Mouse (Mus musculus): Measurements from ENCODE around the gene Bbs9. TPM values are rescaled to one million over a fixed set of nuclear protein-coding genes. Genes with fewer than 3 reads are reported as not detected.

Gene Bbs9
- polyA plus RNA-seq, 1 experiment from 2014 or later = 13.0 TPM

DNA sequence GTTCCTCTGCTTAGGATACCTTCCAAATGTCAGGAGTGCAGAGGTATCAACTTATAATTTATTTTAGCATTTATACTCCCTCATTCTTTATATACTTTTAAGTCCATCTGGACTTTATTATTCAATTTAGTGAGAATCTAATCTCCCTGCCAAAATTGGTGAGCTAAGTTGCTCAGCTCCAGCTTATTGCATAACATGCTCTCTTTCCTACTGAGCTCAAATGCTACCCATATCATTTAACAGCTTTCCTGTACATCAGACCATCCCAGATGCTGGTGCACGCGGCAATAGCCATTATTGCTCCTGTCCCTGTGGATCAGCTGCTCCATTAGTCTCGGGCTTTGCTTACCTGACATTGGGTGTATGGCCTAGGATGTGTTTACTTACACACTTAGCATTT lies 208.3 kb downstream of the Bbs9 start:
- H3K4me2 ChIP-seq = no peak overlapping the region
- H3K4me1 ChIP-seq = peaks cover 4% of the 10 kb centered on the region; the same call in 1 of the 2 replicates
- 32% methylated on average over 3 of the region's 3 CpGs for WGBS
- H3K36me3 ChIP-seq = no peaks in the 10 kb centered on the region
- H3K9me3 ChIP-seq = no peaks in the 10 kb centered on the region
- no peak overlapping the region for H3K9ac ChIP-seq
- no peak overlapping the region for H3K4me3 ChIP-seq
- H3K27me3 ChIP-seq = 0 out of 2 replicates have a peak, but pooled peaks cover 3% of the 10 kb centered on the region
- no peak for ATAC-seq (ENCODE audit: insufficient number of reproducible peaks, low FRiP score, low TSS enrichment, low read depth)
- no peak overlapping the region for H3K27ac ChIP-seq

DNA sequence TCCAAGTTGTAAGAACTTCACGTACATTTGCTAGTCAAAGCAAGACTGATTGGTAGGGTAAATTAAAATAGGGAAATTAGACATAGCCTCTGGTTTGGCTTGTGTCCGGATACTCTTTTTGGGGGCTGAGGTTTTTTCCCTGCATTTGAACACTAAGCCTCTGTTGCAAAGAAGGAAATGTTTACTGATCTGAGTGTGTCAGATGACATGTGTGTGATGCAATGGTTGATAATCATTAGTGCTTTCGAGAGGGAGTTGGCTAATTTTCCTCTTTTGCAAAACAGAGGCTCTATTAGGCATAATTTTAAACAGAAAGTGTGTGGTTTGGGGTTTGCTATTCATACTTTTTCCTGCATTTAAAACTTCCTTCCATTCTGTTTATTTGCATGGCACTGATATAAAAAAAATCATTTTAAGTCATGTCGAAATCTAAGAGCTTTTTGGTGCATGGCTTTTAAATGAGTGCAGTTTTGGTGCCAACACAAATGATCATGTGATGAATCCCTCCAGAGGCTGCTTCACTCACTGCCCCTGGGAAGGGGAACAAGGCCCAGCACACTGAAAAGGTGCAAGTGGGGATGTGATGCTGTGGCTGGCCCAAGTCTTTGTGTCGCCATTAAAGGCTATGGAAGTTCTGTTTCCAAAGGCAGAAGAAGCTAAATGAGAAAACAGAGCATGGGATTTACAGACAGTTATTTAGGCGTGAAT lies 211.4 kb downstream of the Bbs9 start:
- Histone ChIP-seq H3K9me3 (no peaks in the 10 kb centered on the region), H3K4me2 (no peak overlapping the region), H3K36me3 (no peaks in the 10 kb centered on the region), H3K4me3 (no peak overlapping the region), H3K27ac (no peak overlapping the region), H3K4me1 (peaks cover 4% of the 10 kb centered on the region; the same call in 1 of the 2 replicates), H3K9ac (no peak overlapping the region), H3K27me3 (0 out of 2 replicates have a peak, but pooled peaks cover 3% of the 10 kb centered on the region)
- no peak for ATAC-seq (ENCODE audit: insufficient number of reproducible peaks, low FRiP score, low TSS enrichment, low read depth)
- 72% methylated on average over 6 of the region's 6 CpGs for WGBS

DNA sequence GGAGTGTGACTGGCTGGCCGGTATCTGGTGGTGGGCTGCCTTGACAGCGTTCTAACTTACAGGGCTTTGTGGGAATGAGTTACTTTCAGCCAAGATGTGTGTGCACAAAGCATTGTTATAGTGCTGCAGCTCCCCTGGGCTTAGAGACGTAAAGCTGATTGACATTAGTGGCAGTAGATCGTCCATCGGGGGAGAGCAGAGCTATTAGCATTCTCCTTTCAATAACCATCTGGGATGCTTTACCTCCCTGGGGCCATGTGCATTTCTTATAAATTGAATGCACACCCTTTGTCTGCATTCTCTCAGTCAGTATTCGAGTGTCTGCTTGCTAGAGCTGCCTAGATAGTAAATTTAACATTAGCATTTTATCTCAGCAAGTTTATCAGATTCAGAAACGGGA lies 214.7 kb downstream of the Bbs9 start:
- WGBS = 41% methylated on average over 7 of the region's 7 CpGs
- Histone ChIP-seq H3K36me3 (no peaks in the 10 kb centered on the region), H3K9ac (no peak overlapping the region), H3K4me2 (no peak overlapping the region), H3K27ac (no peak overlapping the region), H3K27me3 (0 out of 2 replicates have a peak, but pooled peaks cover 3% of the 10 kb centered on the region), H3K9me3 (no peaks in the 10 kb centered on the region), H3K4me1 (no peaks in the 10 kb centered on the region), H3K4me3 (no peak overlapping the region)
- no peak for ATAC-seq (ENCODE audit: insufficient number of reproducible peaks, low FRiP score, low TSS enrichment, low read depth)

DNA sequence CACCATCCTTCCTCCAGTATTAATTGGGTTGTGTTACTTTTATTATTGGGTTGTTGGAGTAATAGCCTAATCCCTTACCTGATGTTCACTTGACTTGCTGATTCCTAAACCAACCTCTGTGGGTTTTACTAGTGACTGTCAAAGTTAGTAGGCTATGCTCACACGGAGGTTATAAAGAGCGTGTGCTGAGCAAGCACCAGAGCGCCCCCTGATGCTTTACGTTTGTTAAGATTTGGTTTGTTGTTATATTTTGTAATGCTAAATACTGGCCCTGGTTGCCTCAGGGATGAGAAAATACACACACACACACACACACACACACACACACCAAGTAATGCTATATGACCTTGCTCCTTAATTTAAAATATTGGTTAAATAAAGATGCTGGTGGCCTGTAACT lies 219.9 kb downstream of the Bbs9 start:
- no peak for ATAC-seq (ENCODE audit: insufficient number of reproducible peaks, low FRiP score, low TSS enrichment, low read depth)
- Histone ChIP-seq H3K9me3 (no peaks in the 10 kb centered on the region), H3K4me2 (no peak overlapping the region), H3K4me1 (peaks cover 4% of the 10 kb centered on the region; the same call in 1 of the 2 replicates), H3K27me3 (no peaks in the 10 kb centered on the region), H3K4me3 (no peak overlapping the region), H3K27ac (no peak overlapping the region), H3K36me3 (no peaks in the 10 kb centered on the region), H3K9ac (no peak overlapping the region)
- 88% methylated on average over 4 of the region's 4 CpGs for WGBS

DNA sequence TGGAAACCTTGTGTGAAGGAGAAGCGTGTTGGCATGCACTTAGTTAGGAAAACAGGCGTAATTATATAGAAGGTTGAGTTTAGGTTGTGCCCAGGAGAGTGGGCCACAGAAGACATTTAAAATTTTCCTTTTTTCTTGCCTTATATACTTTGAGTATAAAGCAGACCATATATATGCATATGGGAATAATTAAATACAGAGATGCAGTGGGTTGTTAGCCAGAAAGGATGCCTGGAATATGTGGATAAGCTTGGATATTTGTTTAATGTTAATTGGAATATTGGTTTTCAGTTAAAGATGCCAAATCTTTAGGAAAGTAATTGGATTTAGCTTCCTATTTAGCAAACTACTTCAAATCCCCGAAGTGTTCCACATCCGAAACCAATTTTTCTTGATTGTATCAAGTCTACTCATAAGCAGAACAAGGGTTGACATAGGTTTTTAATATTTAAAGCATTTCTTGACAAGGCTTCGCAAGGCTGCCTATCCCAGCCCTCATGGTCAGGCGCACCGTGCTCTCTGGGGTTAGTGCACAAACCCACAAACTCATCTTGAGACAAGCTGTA lies 221.4 kb downstream of the Bbs9 start:
- no peak overlapping the region for H3K27ac ChIP-seq
- H3K27me3 ChIP-seq = no peaks in the 10 kb centered on the region
- H3K36me3 ChIP-seq = no peaks in the 10 kb centered on the region
- no peak for ATAC-seq (ENCODE audit: insufficient number of reproducible peaks, low FRiP score, low TSS enrichment, low read depth)
- peaks cover 4% of the 10 kb centered on the region; the same call in 1 of the 2 replicates for H3K4me1 ChIP-seq
- no peak overlapping the region for H3K9ac ChIP-seq
- H3K4me3 ChIP-seq = no peak overlapping the region
- WGBS = 50% methylated on average over 7 of the region's 7 CpGs
- no peaks in the 10 kb centered on the region for H3K9me3 ChIP-seq
- no peak overlapping the region for H3K4me2 ChIP-seq

DNA sequence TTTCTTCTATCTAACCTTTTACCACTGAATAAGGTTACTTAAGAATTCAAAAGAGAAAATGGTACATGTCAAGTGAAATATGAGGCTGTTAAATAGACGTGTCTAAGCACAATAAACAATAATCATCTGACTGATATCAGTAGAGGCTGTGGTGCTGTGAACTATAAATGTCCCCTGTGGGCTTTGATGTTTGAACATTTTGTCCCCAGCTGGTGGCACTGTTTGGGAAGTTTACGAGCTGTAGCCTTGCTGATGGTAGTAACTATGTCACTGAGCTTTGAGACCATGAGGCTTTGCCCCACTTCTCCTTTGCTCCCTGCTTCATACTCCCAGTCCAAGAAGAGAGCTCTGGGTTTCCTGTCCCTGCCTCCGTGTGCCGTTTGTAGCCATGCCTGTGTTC lies 222.3 kb downstream of the Bbs9 start:
- Histone ChIP-seq H3K36me3 (no peaks in the 10 kb centered on the region), H3K4me2 (no peak overlapping the region), H3K27ac (no peak overlapping the region), H3K9me3 (no peaks in the 10 kb centered on the region), H3K9ac (no peak overlapping the region), H3K4me1 (peaks cover 4% of the 10 kb centered on the region; the same call in 1 of the 2 replicates), H3K4me3 (no peak overlapping the region), H3K27me3 (no peaks in the 10 kb centered on the region)
- WGBS = 36% methylated on average over 4 of the region's 4 CpGs
- ATAC-seq (ENCODE audit: insufficient number of reproducible peaks, low FRiP score, low TSS enrichment, low read depth) = no peak

DNA sequence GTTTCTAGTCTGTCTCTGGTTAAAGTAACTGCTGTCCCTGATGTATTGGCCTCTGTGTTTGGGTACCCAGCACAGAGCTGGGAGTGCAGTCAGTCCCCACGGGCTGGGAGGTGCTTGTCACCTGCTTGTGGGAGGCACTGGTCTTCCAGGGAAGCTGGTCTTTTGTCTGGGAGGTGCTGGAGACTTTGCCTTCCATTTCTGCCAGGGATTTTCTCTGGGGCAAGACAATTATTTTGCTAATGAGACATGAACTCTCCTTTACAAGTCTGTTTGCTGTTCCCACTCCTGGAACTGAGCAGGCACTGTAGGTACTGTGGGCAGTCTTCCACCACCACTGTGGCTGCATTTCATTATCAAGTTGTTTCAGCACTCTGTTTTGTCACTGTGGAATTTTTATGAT lies 223.0 kb downstream of the Bbs9 start:
- Histone ChIP-seq H3K4me1 (peaks cover 4% of the 10 kb centered on the region; the same call in 1 of the 2 replicates), H3K27ac (no peak overlapping the region), H3K9ac (no peak overlapping the region)

DNA sequence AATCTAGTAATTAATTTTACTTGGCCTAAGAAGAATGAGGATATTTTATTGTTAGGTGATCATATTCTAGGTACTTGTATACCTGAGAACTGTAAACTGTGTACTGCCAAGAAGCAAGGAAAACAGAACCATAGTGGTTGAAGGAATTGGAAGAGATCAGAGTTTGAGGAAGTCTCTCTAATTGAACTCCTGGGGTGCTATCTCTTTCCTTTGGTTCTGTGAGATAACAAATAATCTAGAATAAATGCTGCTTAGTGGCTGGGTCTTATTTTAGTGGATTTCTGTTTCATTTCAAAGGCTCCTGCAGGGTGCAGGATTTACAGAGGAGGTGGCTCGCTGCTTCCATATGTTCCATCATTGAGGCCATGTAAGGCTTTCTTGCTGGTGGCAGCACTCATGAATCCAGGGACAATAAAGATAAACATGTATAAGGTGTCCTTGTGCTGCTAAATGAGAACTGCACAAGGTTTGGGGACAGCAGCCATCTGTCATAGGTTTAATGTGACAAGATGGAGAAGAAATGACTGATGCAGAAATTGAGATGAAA lies 226.6 kb downstream of the Bbs9 start:
- Histone ChIP-seq H3K27me3 (no peaks in the 10 kb centered on the region), H3K4me1 (peaks cover 2% of the 10 kb centered on the region; the same call in 1 of the 2 replicates)
- WGBS = 81% methylated on average over 1 of the region's 1 CpGs

More for the DNA sequence above, 223.0 kb downstream of the Bbs9 start:
- no peaks in the 10 kb centered on the region for H3K36me3 ChIP-seq
- no peak overlapping the region for H3K4me2 ChIP-seq
- ATAC-seq (ENCODE audit: insufficient number of reproducible peaks, low FRiP score, low TSS enrichment, low read depth) = no peak
- WGBS = 16% methylated on average over 1 of the region's 1 CpGs
- no peak overlapping the region for H3K4me3 ChIP-seq
- H3K9me3 ChIP-seq = no peaks in the 10 kb centered on the region
- H3K27me3 ChIP-seq = no peaks in the 10 kb centered on the region

DNA sequence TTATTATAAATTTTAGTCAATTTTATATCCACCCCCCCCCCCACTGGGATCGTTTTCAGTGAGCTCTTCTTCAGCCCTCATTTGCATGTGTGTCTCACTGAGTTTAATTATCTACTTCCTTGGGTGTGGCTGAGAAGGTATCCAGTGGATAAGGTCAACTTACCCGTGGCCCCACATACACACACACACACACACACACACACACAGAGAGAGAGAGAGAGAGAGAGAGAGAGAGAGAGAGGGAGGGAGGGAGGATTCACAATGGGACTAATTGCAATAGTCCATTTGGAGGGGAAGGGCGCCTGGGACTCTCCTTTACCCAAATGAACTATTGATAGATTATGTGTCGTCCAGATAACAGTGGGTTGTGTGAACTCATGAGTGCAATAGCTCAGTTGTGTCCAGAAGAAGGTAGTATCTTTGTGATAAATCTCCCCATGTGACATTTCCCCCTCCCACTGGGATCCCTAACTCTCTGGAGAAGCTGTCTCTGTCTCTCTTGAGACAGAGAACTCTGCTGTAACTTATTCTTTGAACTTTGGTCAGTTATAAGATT lies 227.4 kb downstream of the Bbs9 start:
- Histone ChIP-seq H3K9me3 (no peaks in the 10 kb centered on the region), H3K36me3 (no peaks in the 10 kb centered on the region)
- WGBS = 83% methylated on average over 4 of the region's 4 CpGs

More for the DNA sequence above, 226.6 kb downstream of the Bbs9 start:
- no peaks in the 10 kb centered on the region for H3K9me3 ChIP-seq
- H3K9ac ChIP-seq = no peak overlapping the region
- H3K4me2 ChIP-seq = no peak overlapping the region
- no peak overlapping the region for H3K27ac ChIP-seq
- H3K4me3 ChIP-seq = no peak overlapping the region
- no peak for ATAC-seq (ENCODE audit: insufficient number of reproducible peaks, low FRiP score, low TSS enrichment, low read depth)
- H3K36me3 ChIP-seq = no peaks in the 10 kb centered on the region

DNA sequence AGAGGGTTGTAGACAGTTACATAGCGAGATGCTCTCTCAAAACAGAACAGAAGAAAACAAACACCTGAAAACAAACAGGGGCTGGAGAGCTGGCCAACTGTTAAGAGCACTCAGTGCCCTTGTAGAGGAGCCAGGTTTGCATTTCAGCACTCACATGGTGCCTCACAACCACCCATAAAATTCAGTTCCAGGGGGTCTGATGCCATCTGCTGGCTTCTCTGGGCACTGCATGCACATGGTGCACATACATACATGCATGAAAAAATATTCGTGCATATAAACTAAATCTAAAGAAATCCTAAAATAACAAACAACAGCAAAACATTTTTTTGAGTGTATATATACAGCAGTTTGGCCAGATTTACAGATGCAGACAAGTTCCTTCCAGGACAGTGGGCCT lies 228.0 kb downstream of the Bbs9 start:
- Histone ChIP-seq H3K4me1 (no peaks in the 10 kb centered on the region), H3K9ac (no peak overlapping the region), H3K4me3 (no peak overlapping the region), H3K4me2 (no peak overlapping the region), H3K27ac (no peak overlapping the region), H3K36me3 (no peaks in the 10 kb centered on the region), H3K27me3 (no peaks in the 10 kb centered on the region), H3K9me3 (no peaks in the 10 kb centered on the region)
- 100% methylated on average over 2 of the region's 2 CpGs for WGBS
- no peak for ATAC-seq (ENCODE audit: insufficient number of reproducible peaks, low FRiP score, low TSS enrichment, low read depth)

More for the DNA sequence above, 227.4 kb downstream of the Bbs9 start:
- no peak overlapping the region for H3K9ac ChIP-seq
- H3K4me1 ChIP-seq = no peaks in the 10 kb centered on the region
- no peaks in the 10 kb centered on the region for H3K27me3 ChIP-seq
- H3K27ac ChIP-seq = no peak overlapping the region
- ATAC-seq (ENCODE audit: insufficient number of reproducible peaks, low FRiP score, low TSS enrichment, low read depth) = no peak
- no peak overlapping the region for H3K4me2 ChIP-seq
- H3K4me3 ChIP-seq = no peak overlapping the region

DNA sequence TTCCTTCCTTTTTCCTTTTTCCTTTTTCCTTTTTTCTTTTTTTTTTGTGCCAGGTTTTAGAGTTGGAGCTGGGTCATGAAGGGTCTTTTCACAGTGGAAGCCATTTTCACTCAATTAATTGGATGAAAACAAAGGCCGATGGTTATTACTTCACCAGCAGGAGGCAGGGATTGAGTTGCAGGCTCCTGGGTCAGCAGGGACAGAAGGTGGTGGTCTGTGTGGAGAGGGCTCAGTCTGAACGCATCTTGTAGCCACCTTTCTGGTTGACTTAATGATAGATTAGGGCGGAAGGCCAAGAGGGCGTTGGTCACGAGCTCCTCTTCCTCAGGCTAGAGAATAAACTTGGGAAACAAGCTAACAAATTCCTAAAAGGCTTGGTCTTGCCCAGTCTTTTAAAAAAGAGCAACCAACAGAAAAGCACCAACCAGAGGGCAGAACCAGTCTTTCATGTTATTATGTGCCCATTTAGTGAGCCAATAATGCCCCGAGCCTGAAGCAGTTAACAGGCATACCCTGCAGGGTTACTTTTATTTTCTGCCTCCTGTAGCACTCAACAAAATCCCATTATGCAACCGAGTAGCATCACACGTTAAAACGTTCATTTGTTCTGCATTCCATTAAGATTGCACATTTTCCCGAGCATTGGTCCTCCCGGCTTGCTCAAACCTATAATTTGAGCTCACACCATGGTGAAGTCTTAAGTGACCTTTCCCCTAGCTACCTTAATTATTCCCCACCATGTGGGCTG lies 231.8 kb downstream of the Bbs9 start:
- H3K36me3 ChIP-seq = no peaks in the 10 kb centered on the region
- ATAC-seq (ENCODE audit: insufficient number of reproducible peaks, low FRiP score, low TSS enrichment, low read depth) = no peak
- H3K27me3 ChIP-seq = no peaks in the 10 kb centered on the region
- no peaks in the 10 kb centered on the region for H3K9me3 ChIP-seq
- no peak overlapping the region for H3K9ac ChIP-seq
- 22% methylated on average over 11 of the region's 11 CpGs for WGBS
- no peak overlapping the region for H3K27ac ChIP-seq
- H3K4me3 ChIP-seq = no peak overlapping the region
- peaks cover 11% of the 10 kb centered on the region for H3K4me1 ChIP-seq
- no peak overlapping the region for H3K4me2 ChIP-seq

Data from limb, embryonic 15.5 days (tissue).